Mouse (Mus musculus): ENCODE measurements at regions not wholly inside any gene's neighbourhood (a gene's known extent, or its start where the extent isn't known, plus 50 kb on each side); places are given as distances from the start of the nearest gene placed in this dataset.

- no peak overlapping the region for H3K27ac ChIP-seq (ENCODE audit: insufficient read depth, low read length)
- H3K4me1 ChIP-seq (ENCODE audit: control insufficient read depth, insufficient read depth, low read length), result no peaks in the 10 kb centered on the region
- no peak for TF ChIP-seq POLR2A (IDR thresholded peaks at IDR 0.05; ENCODE audit: insufficient read depth, low read length)
- TF ChIP-seq CTCF (IDR thresholded peaks at IDR 0.05; ENCODE audit: low read depth, low read length), result no peak
- H3K4me3 ChIP-seq (ENCODE audit: low read depth, low read length), result no peak overlapping the region
- H3K36me3 ChIP-seq (ENCODE audit: control insufficient read depth, insufficient read depth, low read length, poor library complexity, severe bottlenecking), result no peaks in the 10 kb centered on the region
- H3K9ac ChIP-seq (ENCODE audit: low read depth, poor library complexity, severe bottlenecking), result no peak overlapping the region
- H3K27me3 ChIP-seq (ENCODE audit: control insufficient read depth, insufficient read depth, low read length, poor library complexity, severe bottlenecking), result no peaks in the 10 kb centered on the region
- no peaks in the 10 kb centered on the region for H3K9me3 ChIP-seq (replicated peaks; ENCODE audit: control insufficient read depth, insufficient read depth, low read length, poor library complexity, severe bottlenecking)
Observed at GRCm38 (mm10) chr4:152628111-152628510, 150.4 kb upstream of the Kcnab2 start.

GRCm38 (mm10) chr4:152625032-152626003 is 147.6 kb upstream of the Kcnab2 start:
- no peak overlapping the region for H3K9ac ChIP-seq (ENCODE audit: low read depth, poor library complexity, severe bottlenecking)
- H3K27me3 ChIP-seq (ENCODE audit: control insufficient read depth, insufficient read depth, low read length, poor library complexity, severe bottlenecking), result no peaks in the 10 kb centered on the region
- H3K4me1 ChIP-seq (ENCODE audit: control insufficient read depth, insufficient read depth, low read length), result no peaks in the 10 kb centered on the region
- TF ChIP-seq EP300 (IDR thresholded peaks at IDR 0.05; ENCODE audit: insufficient read depth, low read depth, low read length), result no peak
- peak; percentile 86 for TF ChIP-seq CTCF (IDR thresholded peaks at IDR 0.05; ENCODE audit: low read depth, low read length)
- H3K9me3 ChIP-seq (replicated peaks; ENCODE audit: control insufficient read depth, insufficient read depth, low read length, poor library complexity, severe bottlenecking), result no peaks in the 10 kb centered on the region
- no peak overlapping the region for H3K4me3 ChIP-seq (ENCODE audit: low read depth, low read length)
- no peak overlapping the region for H3K27ac ChIP-seq (ENCODE audit: insufficient read depth, low read length)
- H3K36me3 ChIP-seq (ENCODE audit: control insufficient read depth, insufficient read depth, low read length, poor library complexity, severe bottlenecking), result no peaks in the 10 kb centered on the region

GRCm38 (mm10) chr4:152622022-152622777 is 144.5 kb upstream of the Kcnab2 start:
- TF ChIP-seq CTCF (IDR thresholded peaks at IDR 0.05; ENCODE audit: low read depth, low read length) (no peak), POLR2A (IDR thresholded peaks at IDR 0.05; ENCODE audit: insufficient read depth, low read length) (no peak), EP300 (IDR thresholded peaks at IDR 0.05; ENCODE audit: insufficient read depth, low read depth, low read length) (no peak)
- H3K4me3 ChIP-seq (ENCODE audit: low read depth, low read length), result no peak overlapping the region
- no peaks in the 10 kb centered on the region for H3K27me3 ChIP-seq (ENCODE audit: control insufficient read depth, insufficient read depth, low read length, poor library complexity, severe bottlenecking)
- no peak overlapping the region for H3K9ac ChIP-seq (ENCODE audit: low read depth, poor library complexity, severe bottlenecking)
- no peaks in the 10 kb centered on the region for H3K9me3 ChIP-seq (replicated peaks; ENCODE audit: control insufficient read depth, insufficient read depth, low read length, poor library complexity, severe bottlenecking)
- no peaks in the 10 kb centered on the region for H3K4me1 ChIP-seq (ENCODE audit: control insufficient read depth, insufficient read depth, low read length)
- no peaks in the 10 kb centered on the region for H3K36me3 ChIP-seq (ENCODE audit: control insufficient read depth, insufficient read depth, low read length, poor library complexity, severe bottlenecking)
- no peak overlapping the region for H3K27ac ChIP-seq (ENCODE audit: insufficient read depth, low read length)

GRCm38 (mm10) chr4:152617636-152618035 is 140.0 kb upstream of the Kcnab2 start:
- H3K4me1 ChIP-seq (ENCODE audit: control insufficient read depth, insufficient read depth, low read length), result no peaks in the 10 kb centered on the region
- H3K9me3 ChIP-seq (replicated peaks; ENCODE audit: control insufficient read depth, insufficient read depth, low read length, poor library complexity, severe bottlenecking), result no peaks in the 10 kb centered on the region
- H3K36me3 ChIP-seq (ENCODE audit: control insufficient read depth, insufficient read depth, low read length, poor library complexity, severe bottlenecking), result no peaks in the 10 kb centered on the region
- H3K27ac ChIP-seq (ENCODE audit: insufficient read depth, low read length), result no peak overlapping the region
- H3K27me3 ChIP-seq (ENCODE audit: control insufficient read depth, insufficient read depth, low read length, poor library complexity, severe bottlenecking), result no peaks in the 10 kb centered on the region
- no peak overlapping the region for H3K4me3 ChIP-seq (ENCODE audit: low read depth, low read length)
- no peak overlapping the region for H3K9ac ChIP-seq (ENCODE audit: low read depth, poor library complexity, severe bottlenecking)
- TF ChIP-seq EP300 (IDR thresholded peaks at IDR 0.05; ENCODE audit: insufficient read depth, low read depth, low read length) (no peak), POLR2A (IDR thresholded peaks at IDR 0.05; ENCODE audit: insufficient read depth, low read length) (no peak), CTCF (IDR thresholded peaks at IDR 0.05; ENCODE audit: low read depth, low read length) (no peak)

- no peak overlapping the region for H3K27ac ChIP-seq (ENCODE audit: insufficient read depth, low read length)
- no peaks in the 10 kb centered on the region for H3K27me3 ChIP-seq (ENCODE audit: control insufficient read depth, insufficient read depth, low read length, poor library complexity, severe bottlenecking)
- no peaks in the 10 kb centered on the region for H3K4me1 ChIP-seq (ENCODE audit: control insufficient read depth, insufficient read depth, low read length)
- H3K9me3 ChIP-seq (replicated peaks; ENCODE audit: control insufficient read depth, insufficient read depth, low read length, poor library complexity, severe bottlenecking), result no peaks in the 10 kb centered on the region
- TF ChIP-seq POLR2A (IDR thresholded peaks at IDR 0.05; ENCODE audit: insufficient read depth, low read length) (no peak), CTCF (IDR thresholded peaks at IDR 0.05; ENCODE audit: low read depth, low read length) (no peak), EP300 (IDR thresholded peaks at IDR 0.05; ENCODE audit: insufficient read depth, low read depth, low read length) (no peak)
- no peak overlapping the region for H3K9ac ChIP-seq (ENCODE audit: low read depth, poor library complexity, severe bottlenecking)
- no peaks in the 10 kb centered on the region for H3K36me3 ChIP-seq (ENCODE audit: control insufficient read depth, insufficient read depth, low read length, poor library complexity, severe bottlenecking)
- no peak overlapping the region for H3K4me3 ChIP-seq (ENCODE audit: low read depth, low read length)
Observed at GRCm38 (mm10) chr4:152615155-152615554, 137.5 kb upstream of the Kcnab2 start.

Measured in ES-Bruce4 (cell line).